Mouse (Mus musculus) forebrain, embryonic 16.5 days (tissue): ENCODE results near the gene Npr2. TPM values are rescaled to one million over a fixed set of nuclear protein-coding genes. Genes with fewer than 3 reads are reported as not detected.
A peak's percentile ranks its signal among the peaks of the same experiment; 100 is the strongest.

Experiments used
- ATAC-seq: fragments of 200-750 bp; cut with Nextera tagmentation; 2 replicates; pipeline ENCODE4 v1.8.0; 2017; ENCODE audit warnings: mild to moderate bottlenecking, moderate library complexity
- H3K27ac ChIP-seq: fragments of 300-500 bp; sonication (generic); 2 replicates; pipeline ENCODE4 v1.5.1; 2014; ENCODE audit warnings: low read length, control low read depth
- H3K27me3 ChIP-seq: fragments of 300-500 bp; sonication (generic); replicated peaks from 2 replicates; pipeline ENCODE4 v1.6.1; 2014; ENCODE audit warnings: low read length; ENCODE audit not compliant: control insufficient read depth, insufficient read depth
- H3K36me3 ChIP-seq: fragments of 300-500 bp; sonication (generic); 2 replicates; pipeline ENCODE4 v1.6.1; 2014; ENCODE audit not compliant: control insufficient read depth, insufficient read depth
- H3K4me1 ChIP-seq: fragments of 300-500 bp; sonication (generic); replicated peaks from 2 replicates; pipeline ENCODE4 v1.6.1; 2014; ENCODE audit warnings: low read length; ENCODE audit not compliant: control insufficient read depth, insufficient read depth
- H3K4me2 ChIP-seq: fragments of 300-500 bp; sonication (generic); 2 replicates; pipeline ENCODE4 v1.6.1; 2014; ENCODE audit warnings: mild to moderate bottlenecking, low read length, control low read depth
- H3K4me3 ChIP-seq: fragments of 300-500 bp; sonication (generic); replicated peaks from 2 replicates; pipeline ENCODE4 v1.5.1; 2014; ENCODE audit warnings: mild to moderate bottlenecking, low read length, control low read depth
- H3K9ac ChIP-seq: fragments of 300-500 bp; sonication (generic); replicated peaks from 2 replicates; pipeline ENCODE4 v1.6.1; 2014; ENCODE audit warnings: low read depth, low read length, control low read depth
- H3K9me3 ChIP-seq: fragments of 300-500 bp; sonication (generic); 2 replicates; pipeline ENCODE4 v1.6.1; 2016; ENCODE audit warnings: low read length; ENCODE audit not compliant: control insufficient read depth
- WGBS: fragments of 180-500 bp; shearing (Covaris S2); extraction: QIAGEN DNeasy Blood & Tissue Kit; methylation state at CpG from one replicate; pipeline ENCODE4 v1.1.7; 2014; 5-methylcytosine and 5-hydroxymethylcytosine counted together
- polyA plus RNA-seq: library from polyadenylated mRNA; unstranded; fragments of >200 nt; fragmentation: Nextera tagmentation; extraction: Ambion mirVana; gene quantifications from 2 replicates; pipeline ENCODE4 v1.2.1, GENCODE M21; 2015

Gene Npr2
- polyA plus RNA-seq, 1 experiment from 2014 or later, result 15.0 TPM

DNA sequence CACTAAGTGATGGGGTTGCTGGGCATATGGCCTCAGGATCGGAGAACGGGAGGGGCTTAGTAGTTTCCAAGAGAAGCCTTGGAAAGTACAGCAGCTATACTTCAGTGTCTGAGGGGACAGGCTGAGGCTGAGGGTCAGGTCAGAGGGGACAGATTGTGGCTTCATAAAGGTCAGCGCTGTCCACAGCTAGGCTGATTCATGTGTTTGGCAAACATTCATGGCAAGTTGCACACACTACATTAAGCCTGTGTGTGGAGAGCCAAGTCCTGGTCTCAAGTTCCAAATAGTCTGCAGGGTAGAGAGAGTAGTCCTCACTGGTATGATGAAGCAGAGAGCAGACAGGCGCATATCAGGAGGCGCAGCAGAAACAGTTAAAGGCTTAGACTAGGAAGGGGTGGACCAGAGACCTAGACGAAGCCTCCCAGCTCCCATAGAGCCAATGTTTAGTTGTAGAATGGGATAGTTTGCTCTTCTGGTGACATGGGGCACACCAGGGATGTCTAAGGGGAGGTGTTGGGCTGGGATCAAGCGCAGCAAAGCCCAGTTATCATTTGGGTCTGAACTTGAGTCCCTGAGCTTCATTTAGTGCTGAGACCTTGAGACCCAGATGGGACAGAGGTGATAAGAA, 47.8 kb downstream of the Npr2 start:
- no peak for ATAC-seq
- H3K4me1 ChIP-seq, result no peaks in the 10 kb centered on the region
- H3K27ac ChIP-seq, result no peak overlapping the region
- H3K27me3 ChIP-seq, result no peaks in the 10 kb centered on the region
- H3K4me2 ChIP-seq, result no peak overlapping the region
- no peak overlapping the region for H3K4me3 ChIP-seq
- H3K36me3 ChIP-seq, result peaks cover 30% of the 10 kb centered on the region
- H3K9me3 ChIP-seq, result no peaks in the 10 kb centered on the region
- 94% methylated on average over 7 of the region's 7 CpGs for WGBS
- H3K9ac ChIP-seq, result no peak overlapping the region

DNA sequence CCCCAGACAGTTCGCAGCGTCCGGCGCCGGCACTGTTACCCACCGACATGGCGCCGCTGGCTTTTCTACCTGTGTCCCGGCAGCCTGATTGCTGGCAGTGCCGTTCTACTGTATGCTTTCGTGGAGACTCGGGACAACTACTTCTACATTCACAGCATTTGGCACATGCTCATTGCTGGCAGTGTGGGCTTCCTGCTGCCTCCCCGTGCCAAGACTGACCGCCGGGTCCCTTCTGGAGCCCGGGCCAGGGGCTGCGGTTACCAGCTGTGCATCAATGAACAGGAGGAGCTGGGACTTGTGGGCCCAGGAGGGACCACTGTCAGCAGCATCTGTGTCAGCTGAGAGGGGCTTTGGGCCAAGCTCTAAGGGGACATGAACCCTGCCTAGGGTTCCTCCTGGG, 58.3 kb downstream of the Npr2 start:
- H3K4me1 ChIP-seq, result no peaks in the 10 kb centered on the region
- no peak overlapping the region for H3K9ac ChIP-seq
- WGBS, result 90% methylated on average over 17 of the region's 17 CpGs
- H3K27me3 ChIP-seq, result no peaks in the 10 kb centered on the region
- H3K9me3 ChIP-seq, result no peaks in the 10 kb centered on the region
- no peak overlapping the region for H3K4me3 ChIP-seq
- H3K27ac ChIP-seq, result no peak overlapping the region
- H3K4me2 ChIP-seq, result no peak overlapping the region
- H3K36me3 ChIP-seq, result peaks cover 25% of the 10 kb centered on the region
- no peak for ATAC-seq

DNA sequence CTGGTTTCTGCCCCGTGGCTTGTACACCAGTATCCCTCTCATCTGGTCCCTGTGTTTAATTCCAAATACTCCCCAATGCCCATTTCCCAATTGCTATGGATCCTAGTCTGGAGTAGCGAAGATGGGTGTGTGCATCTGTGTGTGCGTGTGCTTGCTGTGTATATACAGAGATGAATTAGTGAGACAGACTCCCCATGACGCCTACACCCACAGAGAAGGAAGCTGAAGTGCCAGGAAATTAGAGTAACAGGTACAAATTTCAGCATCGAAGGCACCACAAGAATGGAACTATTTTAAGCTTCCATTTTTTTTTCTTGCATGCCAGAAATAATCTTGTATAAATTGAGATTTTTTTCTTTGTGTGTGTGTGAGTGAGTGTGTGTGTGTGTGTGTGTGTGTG, 59.3 kb downstream of the Npr2 start:
- Histone ChIP-seq H3K4me1 (no peaks in the 10 kb centered on the region), H3K9me3 (no peaks in the 10 kb centered on the region), H3K27me3 (no peaks in the 10 kb centered on the region), H3K9ac (no peak overlapping the region), H3K4me3 (no peak overlapping the region), H3K4me2 (no peak overlapping the region), H3K36me3 (peaks cover 21% of the 10 kb centered on the region), H3K27ac (no peak overlapping the region)
- 84% methylated on average over 5 of the region's 5 CpGs for WGBS
- no peak for ATAC-seq

DNA sequence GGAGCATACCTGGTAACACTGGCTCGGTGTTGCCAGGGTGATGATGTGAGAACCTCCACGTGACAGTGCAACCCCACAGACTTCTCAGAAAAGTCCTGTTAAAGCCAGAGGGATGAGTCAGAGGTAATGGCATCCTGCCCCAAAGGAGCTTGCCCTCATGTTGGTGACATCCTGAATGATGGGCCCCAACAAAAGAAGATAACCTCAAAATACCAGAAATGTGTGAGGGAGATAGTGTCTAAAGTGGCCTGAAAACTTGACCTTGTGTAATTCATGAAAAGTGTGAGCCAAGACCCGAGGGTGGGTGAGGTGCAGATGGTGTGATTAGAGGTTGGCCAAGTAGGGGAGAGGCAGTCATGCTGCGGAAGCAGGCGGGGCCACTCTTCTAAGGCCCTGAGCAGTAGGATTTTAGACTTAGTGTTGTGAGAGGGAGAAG, 62.1 kb downstream of the Npr2 start:
- WGBS, result 83% methylated on average over 5 of the region's 5 CpGs
- H3K4me1 ChIP-seq, result no peaks in the 10 kb centered on the region
- no peak overlapping the region for H3K4me2 ChIP-seq
- H3K4me3 ChIP-seq, result no peak overlapping the region
- no peaks in the 10 kb centered on the region for H3K27me3 ChIP-seq
- H3K9ac ChIP-seq, result no peak overlapping the region
- H3K27ac ChIP-seq, result no peak overlapping the region
- no peak for ATAC-seq
- H3K36me3 ChIP-seq, result peaks cover 6% of the 10 kb centered on the region; the same call in 1 of the 2 replicates
- H3K9me3 ChIP-seq, result no peaks in the 10 kb centered on the region

- Histone ChIP-seq H3K9me3 (no peaks in the 10 kb centered on the region), H3K4me2 (no peak overlapping the region), H3K27ac (no peak overlapping the region), H3K9ac (no peak overlapping the region), H3K4me1 (no peaks in the 10 kb centered on the region), H3K4me3 (no peak overlapping the region), H3K27me3 (no peaks in the 10 kb centered on the region), H3K36me3 (peaks cover 3% of the 10 kb centered on the region; the same call in 1 of the 2 replicates)
- WGBS, result 81% methylated on average over 1 of the region's 1 CpGs
- ATAC-seq, result no peak
These were observed 62.9 kb downstream of the Npr2 start for GRCm38 (mm10) chr4:43694439-43695248.

DNA sequence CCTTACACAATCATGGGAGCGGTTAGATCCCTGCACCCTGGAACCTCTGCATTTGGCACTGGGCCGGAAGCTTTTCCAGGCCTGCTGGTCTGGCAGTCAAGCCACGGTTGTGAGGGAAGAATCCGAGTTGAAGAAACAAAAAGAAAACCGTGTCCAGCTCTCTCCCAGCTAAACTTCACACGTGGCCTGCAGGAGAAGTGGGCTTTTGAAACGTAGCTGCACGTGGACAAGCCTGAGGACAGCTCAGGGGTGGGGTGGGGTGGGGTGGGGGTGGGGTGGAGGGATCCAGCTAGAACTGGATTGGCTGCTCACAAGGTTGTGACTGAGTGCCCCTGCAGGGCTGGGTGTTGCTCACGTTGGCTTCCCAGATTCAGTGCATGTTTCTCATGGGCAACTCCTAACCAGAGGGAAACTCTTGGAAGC, 63.5 kb downstream of the Npr2 start:
- no peaks in the 10 kb centered on the region for H3K27me3 ChIP-seq
- H3K9me3 ChIP-seq, result no peaks in the 10 kb centered on the region
- 28% methylated on average over 9 of the region's 9 CpGs for WGBS
- no peak overlapping the region for H3K27ac ChIP-seq
- no peak overlapping the region for H3K9ac ChIP-seq
- H3K36me3 ChIP-seq, result no peaks in the 10 kb centered on the region
- H3K4me2 ChIP-seq, result no peak overlapping the region
- no peak for ATAC-seq
- H3K4me3 ChIP-seq, result no peak overlapping the region
- no peaks in the 10 kb centered on the region for H3K4me1 ChIP-seq

DNA sequence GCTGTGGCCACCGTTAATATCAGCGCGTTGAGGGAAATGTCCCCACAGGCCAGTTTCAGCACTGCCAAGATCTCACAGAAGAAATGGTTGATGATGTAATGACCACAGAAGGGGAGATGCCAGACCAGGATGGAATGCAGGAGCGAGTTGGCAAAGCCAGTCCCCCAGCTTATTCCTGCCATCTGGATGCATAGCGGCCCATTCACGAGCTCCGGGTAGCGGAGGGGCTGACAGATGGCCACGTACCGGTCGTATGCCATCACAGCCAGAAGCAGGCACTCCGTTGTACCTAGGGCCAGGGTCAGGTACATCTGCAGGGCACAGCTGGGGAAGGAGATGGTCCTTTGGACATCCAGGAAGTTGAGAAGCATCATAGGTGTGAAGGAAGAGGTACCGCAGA, 64.8 kb downstream of the Npr2 start:
- H3K27me3 ChIP-seq, result no peaks in the 10 kb centered on the region
- no peak overlapping the region for H3K9ac ChIP-seq
- no peaks in the 10 kb centered on the region for H3K9me3 ChIP-seq
- no peak overlapping the region for H3K4me3 ChIP-seq
- no peak overlapping the region for H3K27ac ChIP-seq
- H3K4me1 ChIP-seq, result no peaks in the 10 kb centered on the region
- H3K4me2 ChIP-seq, result no peak overlapping the region
- 62% methylated on average over 13 of the region's 13 CpGs for WGBS
- ATAC-seq, result peak; percentile 61
- no peaks in the 10 kb centered on the region for H3K36me3 ChIP-seq

DNA sequence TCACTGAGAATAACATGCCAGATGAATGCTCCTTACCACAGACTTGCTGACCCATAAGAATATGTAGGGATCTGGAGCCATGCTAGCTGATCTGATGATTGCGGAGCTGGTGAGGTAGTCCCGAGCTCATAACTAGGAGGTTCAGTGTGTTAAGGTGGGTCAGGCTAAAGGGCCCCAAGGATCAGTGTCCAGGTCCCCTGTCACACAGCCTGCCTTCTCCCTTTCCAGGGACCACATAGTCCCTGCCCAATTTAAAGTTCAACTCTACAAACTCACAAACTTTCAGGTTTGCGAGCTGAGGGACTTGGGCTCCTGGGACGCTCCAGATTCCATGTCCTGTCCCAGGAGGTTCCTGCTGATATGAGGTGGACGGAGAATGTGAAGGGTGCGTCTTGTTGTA, 69.0 kb downstream of the Npr2 start, which contains the start of gene Olfr70:
Olfr70 (minus strand) TSS at position 101 of the 400 bp plus-strand sequence.
- H3K36me3 ChIP-seq, result no peaks in the 10 kb centered on the region
- H3K9ac ChIP-seq, result no peak within 1 kb of the TSS
- H3K4me2 ChIP-seq, result no peak within 1 kb of the TSS
- no peaks in the 10 kb centered on the region for H3K27me3 ChIP-seq
- H3K4me3 ChIP-seq, result no peak within 1 kb of the TSS
- no peak within 1 kb of the TSS for H3K27ac ChIP-seq
- 95% methylated on average over 6 of the region's 6 CpGs for WGBS
- ATAC-seq, result no peak
- no peaks in the 10 kb centered on the region for H3K9me3 ChIP-seq
- H3K4me1 ChIP-seq, result no peaks in the 10 kb centered on the region
